Mouse (Mus musculus) testis, adult 2 months (tissue): ENCODE measurements at regions not wholly inside any gene's neighbourhood (a gene's known extent, or its start where the extent isn't known, plus 50 kb on each side); places are given as distances from the start of the nearest gene placed in this dataset.
A peak's percentile ranks its signal among the peaks of the same experiment; 100 is the strongest.

Experiments
- H3K27ac ChIP-seq: fragments of 200-500 bp; 2 replicates; pipeline ENCODE4 v1.5.1; 2012; ENCODE audit warnings: low read depth, low read length; ENCODE audit not compliant: control insufficient read depth, insufficient read depth
- H3K27me3 ChIP-seq: fragments of 200-500 bp; 2 replicates; pipeline ENCODE4 v1.6.1; 2012; ENCODE audit warnings: mild to moderate bottlenecking, low read length, moderate library complexity; ENCODE audit not compliant: control insufficient read depth, insufficient read depth
- H3K36me3 ChIP-seq: fragments of 200-500 bp; 2 replicates; pipeline ENCODE4 v1.6.1; 2012; ENCODE audit warnings: mild to moderate bottlenecking, low read length; ENCODE audit not compliant: control insufficient read depth, insufficient read depth
- H3K4me1 ChIP-seq: fragments of 200-500 bp; 2 replicates; pipeline ENCODE4 v1.6.1; 2012; ENCODE audit warnings: low read length; ENCODE audit not compliant: control insufficient read depth, insufficient read depth
- H3K4me3 ChIP-seq: fragments of 200-500 bp; 2 replicates; pipeline ENCODE4 v1.5.1; 2012; ENCODE audit warnings: low read depth, mild to moderate bottlenecking, low read length, moderate library complexity, mixed read lengths; ENCODE audit not compliant: control insufficient read depth
- CTCF ChIP-seq: fragments of 200-500 bp; IDR thresholded peaks from 2 replicates; pipeline ENCODE4 v1.5.1; 2012; ENCODE audit warnings: low read depth, mild to moderate bottlenecking, inconsistent platforms, low read length, moderate library complexity; ENCODE audit not compliant: control insufficient read depth, insufficient read depth, insufficient replicate concordance
- POLR2A ChIP-seq: fragments of 200-500 bp; IDR thresholded peaks from 2 replicates; pipeline ENCODE4 v1.6.1; 2012; ENCODE audit warnings: low read depth, mild to moderate bottlenecking, inconsistent platforms, low read length, moderate library complexity; ENCODE audit not compliant: control insufficient read depth

GRCm38 (mm10) chr13:3995042-3995441 lies 49.9 kb upstream of the Ucn3 start:
- no peaks in the 10 kb centered on the region for H3K4me1 ChIP-seq
- H3K27ac ChIP-seq: no peak overlapping the region
- H3K36me3 ChIP-seq: no peaks in the 10 kb centered on the region
- no peak overlapping the region for H3K4me3 ChIP-seq
- no peaks in the 10 kb centered on the region for H3K27me3 ChIP-seq
- peak; percentile 56; the same call in 1 of the 2 replicates for TF ChIP-seq CTCF
- no peak for TF ChIP-seq POLR2A
